Mouse (Mus musculus): ENCODE data around the gene Pik3c2g. TPM values are rescaled to one million over a fixed set of nuclear protein-coding genes. Genes with fewer than 3 reads are reported as not detected.

Gene Pik3c2g
- polyA plus RNA-seq, 1 experiment from 2014 or later, result 0.05 TPM

- Histone ChIP-seq H3K9ac (replicated peaks) (no peak overlapping the region), H3K9me3 (no peaks in the 10 kb centered on the region), H3K27me3 (no peaks in the 10 kb centered on the region), H3K4me1 (no peaks in the 10 kb centered on the region), H3K36me3 (no peaks in the 10 kb centered on the region), H3K4me2 (replicated peaks) (no peak overlapping the region), H3K4me3 (no peak overlapping the region), H3K27ac (replicated peaks) (no peak overlapping the region)
- ATAC-seq (replicated peaks), result no peak; the same call in 1 of the 2 replicates
- WGBS, result 70% methylated on average over 7 of the region's 7 CpGs
Observed at GRCm38 (mm10) chr6:139746758-139747479, 159.9 kb downstream of the Pik3c2g start.

- ATAC-seq (replicated peaks), result no peak
- WGBS, result 84% methylated on average over 13 of the region's 13 CpGs
- Histone ChIP-seq H3K4me1 (no peaks in the 10 kb centered on the region), H3K27me3 (no peaks in the 10 kb centered on the region), H3K36me3 (no peaks in the 10 kb centered on the region), H3K9me3 (no peaks in the 10 kb centered on the region), H3K4me2 (replicated peaks) (no peak overlapping the region), H3K9ac (replicated peaks) (no peak overlapping the region), H3K4me3 (no peak overlapping the region), H3K27ac (replicated peaks) (no peak overlapping the region)
Observed at GRCm38 (mm10) chr6:139748091-139748771, 161.2 kb downstream of the Pik3c2g start.

- H3K9ac ChIP-seq (replicated peaks), result no peak overlapping the region
- H3K36me3 ChIP-seq, result no peaks in the 10 kb centered on the region
- no peak overlapping the region for H3K27ac ChIP-seq (replicated peaks)
- 81% methylated on average over 2 of the region's 2 CpGs for WGBS
- no peak overlapping the region for H3K4me2 ChIP-seq (replicated peaks)
- H3K4me1 ChIP-seq, result no peaks in the 10 kb centered on the region
- ATAC-seq (replicated peaks), result no peak
- H3K4me3 ChIP-seq, result no peak overlapping the region
- H3K9me3 ChIP-seq, result no peaks in the 10 kb centered on the region
- H3K27me3 ChIP-seq, result no peaks in the 10 kb centered on the region
Observed at GRCm38 (mm10) chr6:139750599-139750998, 163.6 kb downstream of the Pik3c2g start.

GRCm38 (mm10) chr6:139751022-139751421, 164.0 kb downstream of the Pik3c2g start:
- Histone ChIP-seq H3K4me1 (no peaks in the 10 kb centered on the region), H3K4me2 (replicated peaks) (no peak overlapping the region), H3K27me3 (no peaks in the 10 kb centered on the region), H3K4me3 (no peak overlapping the region), H3K27ac (replicated peaks) (no peak overlapping the region), H3K9ac (replicated peaks) (no peak overlapping the region), H3K36me3 (no peaks in the 10 kb centered on the region), H3K9me3 (no peaks in the 10 kb centered on the region)
- 49% methylated on average over 3 of the region's 3 CpGs for whole genome bisulfite sequencing
- ATAC-seq (replicated peaks), result no peak

GRCm38 (mm10) chr6:139757876-139758275, 170.9 kb downstream of the Pik3c2g start:
- H3K9ac ChIP-seq (replicated peaks), result no peak overlapping the region
- no peak overlapping the region for H3K4me3 ChIP-seq
- no peak overlapping the region for H3K27ac ChIP-seq (replicated peaks)
- no peaks in the 10 kb centered on the region for H3K27me3 ChIP-seq
- H3K4me2 ChIP-seq (replicated peaks), result no peak overlapping the region
- ATAC-seq (replicated peaks), result no peak
- H3K9me3 ChIP-seq, result no peaks in the 10 kb centered on the region
- no peaks in the 10 kb centered on the region for H3K36me3 ChIP-seq
- 95% methylated on average over 8 of the region's 8 CpGs for WGBS
- no peaks in the 10 kb centered on the region; the same call in 1 of the 2 replicates for H3K4me1 ChIP-seq

- no peak; the same call in 1 of the 2 replicates for ATAC-seq (replicated peaks)
- Histone ChIP-seq H3K36me3 (no peaks in the 10 kb centered on the region), H3K9me3 (no peaks in the 10 kb centered on the region), H3K27me3 (no peaks in the 10 kb centered on the region), H3K9ac (replicated peaks) (no peak overlapping the region), H3K27ac (replicated peaks) (peak overlapping the region; percentile 46; the same call in 1 of the 2 replicates), H3K4me2 (replicated peaks) (peak overlapping the region; percentile 15; the same call in 1 of the 2 replicates), H3K4me1 (no peaks in the 10 kb centered on the region; the same call in 1 of the 2 replicates), H3K4me3 (no peak overlapping the region)
- WGBS, result 19% methylated on average over 4 of the region's 4 CpGs
Observed at GRCm38 (mm10) chr6:139760978-139761377, 174.0 kb downstream of the Pik3c2g start.

- Histone ChIP-seq H3K36me3 (no peaks in the 10 kb centered on the region), H3K4me2 (replicated peaks) (no peak overlapping the region), H3K4me3 (no peak overlapping the region), H3K9ac (replicated peaks) (no peak overlapping the region), H3K9me3 (no peaks in the 10 kb centered on the region), H3K27me3 (no peaks in the 10 kb centered on the region), H3K27ac (replicated peaks) (no peak overlapping the region), H3K4me1 (no peaks in the 10 kb centered on the region; the same call in 1 of the 2 replicates)
- no peak for ATAC-seq (replicated peaks)
- 92% methylated on average over 3 of the region's 3 CpGs for WGBS
Observed at GRCm38 (mm10) chr6:139764398-139764797, 177.4 kb downstream of the Pik3c2g start.

- 93% methylated on average over 7 of the region's 7 CpGs for WGBS
- Histone ChIP-seq H3K4me2 (replicated peaks) (no peak overlapping the region), H3K9me3 (no peaks in the 10 kb centered on the region), H3K4me3 (no peak overlapping the region), H3K9ac (replicated peaks) (no peak overlapping the region), H3K36me3 (no peaks in the 10 kb centered on the region), H3K27ac (replicated peaks) (no peak overlapping the region), H3K27me3 (no peaks in the 10 kb centered on the region), H3K4me1 (no peaks in the 10 kb centered on the region)
- no peak for ATAC-seq (replicated peaks)
Observed at GRCm38 (mm10) chr6:139769744-139770473, 182.9 kb downstream of the Pik3c2g start.

- Histone ChIP-seq H3K27me3 (no peaks in the 10 kb centered on the region), H3K36me3 (no peaks in the 10 kb centered on the region), H3K4me3 (no peak overlapping the region), H3K9me3 (no peaks in the 10 kb centered on the region), H3K9ac (replicated peaks) (no peak overlapping the region), H3K27ac (replicated peaks) (no peak overlapping the region), H3K4me2 (replicated peaks) (no peak overlapping the region), H3K4me1 (no peaks in the 10 kb centered on the region)
- WGBS, result 50% methylated on average over 3 of the region's 3 CpGs
- no peak for ATAC-seq (replicated peaks)
Observed at GRCm38 (mm10) chr6:139770535-139770934, 183.5 kb downstream of the Pik3c2g start.

GRCm38 (mm10) chr6:139777576-139778282, 190.7 kb downstream of the Pik3c2g start:
- H3K4me2 ChIP-seq (replicated peaks), result no peak overlapping the region
- WGBS, result 85% methylated on average over 11 of the region's 11 CpGs
- no peak for ATAC-seq (replicated peaks)
- no peak overlapping the region for H3K4me3 ChIP-seq
- no peaks in the 10 kb centered on the region for H3K36me3 ChIP-seq
- H3K9me3 ChIP-seq, result no peaks in the 10 kb centered on the region
- no peak overlapping the region for H3K27ac ChIP-seq (replicated peaks)
- no peaks in the 10 kb centered on the region for H3K4me1 ChIP-seq
- no peaks in the 10 kb centered on the region for H3K27me3 ChIP-seq
- H3K9ac ChIP-seq (replicated peaks), result no peak overlapping the region

GRCm38 (mm10) chr6:139780028-139780427, 193.0 kb downstream of the Pik3c2g start:
- Histone ChIP-seq H3K36me3 (no peaks in the 10 kb centered on the region), H3K9ac (replicated peaks) (no peak overlapping the region), H3K4me2 (replicated peaks) (no peak overlapping the region), H3K27me3 (no peaks in the 10 kb centered on the region), H3K9me3 (no peaks in the 10 kb centered on the region), H3K4me3 (no peak overlapping the region), H3K4me1 (no peaks in the 10 kb centered on the region), H3K27ac (replicated peaks) (no peak overlapping the region)
- 82% methylated on average over 2 of the region's 2 CpGs for WGBS
- no peak for ATAC-seq (replicated peaks)
